Mouse (Mus musculus) olfactory bulb, adult 2 months (tissue): ENCODE measurements around the gene Lifr.

Source experiments
- CTCF ChIP-seq: fragments of 200-500 bp; IDR thresholded peaks from 2 replicates; pipeline ENCODE4 v1.5.1; 2012; ENCODE audit warnings: low read depth, mild to moderate bottlenecking, low read length, moderate library complexity; ENCODE audit not compliant: insufficient read depth
- POLR2A ChIP-seq: fragments of 200-500 bp; IDR thresholded peaks from 2 replicates; pipeline ENCODE4 v1.6.1; 2012; ENCODE audit warnings: mild to moderate bottlenecking, low read depth, low read length, moderate library complexity; ENCODE audit not compliant: insufficient read depth

- no peak for TF ChIP-seq CTCF
- no peak for TF ChIP-seq POLR2A
Observed at GRCm38 (mm10) chr15:7113906-7114305, 23.5 kb downstream of the Lifr start.
